Mouse (Mus musculus): ENCODE measurements around the gene Phf5a.

- TF ChIP-seq USF1 (IDR thresholded peaks at IDR 0.05; ENCODE audit: low read depth) = no peak
- TF ChIP-seq POLR2A (IDR thresholded peaks at IDR 0.05; ENCODE audit: insufficient read length, low read depth) = no peak
- TF ChIP-seq MYOG (IDR thresholded peaks at IDR 0.05; ENCODE audit: control insufficient read depth in 1 of 3, insufficient read depth in 1 of 3, insufficient read length in 2 of 3, low read depth in 2 of 3) = no peak
- no peak for TF ChIP-seq E2F4 (IDR thresholded peaks at IDR 0.05; ENCODE audit: insufficient read depth)
- no peak for TF ChIP-seq MYOD1 (IDR thresholded peaks at IDR 0.05; ENCODE audit: control insufficient read depth in 1 of 3, insufficient read length in 2 of 3, low read depth in 2 of 3)
- TF ChIP-seq TCF12 (IDR thresholded peaks at IDR 0.05; ENCODE audit: insufficient read depth, poor library complexity, severe bottlenecking) = no peak
- TF ChIP-seq POLR2AphosphoS2 (IDR thresholded peaks at IDR 0.05; ENCODE audit: insufficient read length, low read depth) = no peak
- TF ChIP-seq MAX (IDR thresholded peaks at IDR 0.05; ENCODE audit: low read depth) = no peak
- no peak for TF ChIP-seq SRF (IDR thresholded peaks at IDR 0.05; ENCODE audit: control insufficient read depth, insufficient read length, low read depth)
- TF ChIP-seq REST (IDR thresholded peaks at IDR 0.05; ENCODE audit: insufficient read depth, insufficient read length) = no peak
Measured at GRCm38 (mm10) chr15:81879531-81880401, 8.1 kb upstream of the Phf5a start.

All from myocyte (in vitro differentiated cells).